Mouse (Mus musculus): ENCODE data around the gene Defa23. TPM values are rescaled to one million over a fixed set of nuclear protein-coding genes. Genes with fewer than 3 reads are reported as not detected.
"Not testable (repeated sequence)": the region's sequence is repeated elsewhere in the genome, so short reads cannot be mapped to it uniquely, and the experiment has no call there.

Gene Defa23
- polyA plus RNA-seq (2016; fragmentation: Nextera tagmentation; extraction: Ambion mirVana), result not detected in 2 replicates

DNA sequence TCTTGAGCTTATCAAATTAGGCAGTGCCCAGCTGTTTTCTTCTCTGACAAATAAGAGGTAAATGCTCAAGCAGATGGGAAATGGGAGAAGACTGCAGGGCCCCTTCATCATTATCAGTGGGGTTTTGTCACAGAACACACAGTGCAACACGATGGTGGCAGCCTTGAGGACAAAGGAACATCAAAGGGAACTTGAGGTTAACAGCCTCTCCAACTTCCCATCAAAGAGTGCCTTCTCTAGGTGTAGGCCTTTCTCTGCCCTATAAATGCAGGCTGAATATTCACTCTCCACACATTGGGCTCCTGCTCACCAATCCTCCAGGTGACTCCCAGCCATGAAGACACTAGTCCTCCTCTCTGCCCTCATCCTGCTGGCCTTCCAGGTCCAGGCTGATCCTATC, at the start of gene Defa23:
Gene Defa23, plus strand, starts transcription at position 301 of the 400 bp plus-strand sequence.
- not testable (repeated sequence) for H3K4me3 ChIP-seq; H3K27ac ChIP-seq (replicated peaks); H3K27me3 ChIP-seq (replicated peaks; ENCODE audit: low read depth, poor library complexity, severe bottlenecking); H3K4me1 ChIP-seq; DNase-seq (ENCODE audit: low spot score); H3K9me3 ChIP-seq; H3K36me3 ChIP-seq (replicated peaks)
- no CpG with 5 or more reads among the region's 1 CpGs for WGBS

DNA sequence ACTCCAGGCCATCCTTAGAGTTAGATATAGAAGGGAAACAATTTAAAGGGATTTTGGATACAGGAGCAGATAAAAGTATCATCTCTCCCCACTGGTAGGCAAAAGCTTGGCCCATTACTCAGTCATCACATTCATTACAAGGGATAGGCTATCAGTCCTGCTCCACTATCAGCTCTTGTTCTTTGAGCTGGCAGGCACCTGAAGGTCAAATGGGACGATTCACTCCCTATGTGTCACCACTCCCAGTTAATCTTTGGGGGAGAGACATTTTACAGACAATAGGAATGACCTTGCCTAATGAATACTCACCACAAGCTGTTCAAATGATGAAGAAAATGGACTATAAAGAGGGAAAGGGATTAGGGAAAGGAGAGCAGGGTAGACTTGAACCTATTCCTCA, 48.0 kb upstream of the Defa23 start:
- Histone ChIP-seq H3K4me1 (no peaks in the 10 kb centered on the region), H3K27ac (replicated peaks) (no peak overlapping the region), H3K36me3 (replicated peaks) (no peaks in the 10 kb centered on the region), H3K9me3 (peaks cover 21% of the 10 kb centered on the region), H3K4me3 (no peak overlapping the region), H3K27me3 (replicated peaks; ENCODE audit: low read depth, poor library complexity, severe bottlenecking) (no peaks in the 10 kb centered on the region)
- DNase-seq (ENCODE audit: low spot score), result no peak
- WGBS, result 35% methylated on average over 1 of the region's 1 CpGs

GRCm38 (mm10) chr8:21008578-21008977, 46.3 kb upstream of the Defa23 start:
- 56% methylated on average over 6 of the region's 6 CpGs for WGBS
- H3K27ac ChIP-seq (replicated peaks); DNase-seq (ENCODE audit: low spot score); H3K4me1 ChIP-seq; H3K4me3 ChIP-seq; H3K27me3 ChIP-seq (replicated peaks; ENCODE audit: low read depth, poor library complexity, severe bottlenecking); H3K36me3 ChIP-seq (replicated peaks): not testable (repeated sequence)
- peaks cover 29% of the 10 kb centered on the region for H3K9me3 ChIP-seq

DNA sequence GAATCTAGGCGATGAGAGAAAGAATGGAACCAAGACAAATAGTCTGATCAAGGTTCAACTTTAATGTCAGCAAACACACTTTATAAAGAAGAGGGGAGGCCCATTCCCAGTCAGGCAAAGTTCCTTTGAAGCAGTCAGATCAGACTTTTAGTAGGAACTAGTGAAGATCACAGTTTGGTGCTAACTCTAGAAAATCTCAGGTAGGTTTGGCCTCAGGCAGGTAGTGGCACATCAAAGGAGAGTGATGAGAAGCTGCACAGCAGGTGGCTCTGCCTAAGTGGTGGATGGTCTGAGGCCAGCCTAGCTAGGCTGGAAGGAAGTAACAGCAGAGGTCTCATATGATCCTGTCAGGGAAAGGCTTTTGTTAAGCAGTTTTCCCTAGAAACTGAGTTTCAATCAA, 44.3 kb upstream of the Defa23 start:
- not testable (repeated sequence) for DNase-seq (ENCODE audit: low spot score); H3K36me3 ChIP-seq (replicated peaks); H3K27ac ChIP-seq (replicated peaks); H3K4me1 ChIP-seq; H3K27me3 ChIP-seq (replicated peaks; ENCODE audit: low read depth, poor library complexity, severe bottlenecking); H3K4me3 ChIP-seq
- 85% methylated on average over 1 of the region's 1 CpGs for WGBS
- peaks cover 26% of the 10 kb centered on the region for H3K9me3 ChIP-seq

GRCm38 (mm10) chr8:21025245-21025644, 29.6 kb upstream of the Defa23 start, which contains the start of gene Defa21:
Gene Defa21 (plus strand): TSS chr8:21025545.
- H3K27me3 ChIP-seq (replicated peaks; ENCODE audit: low read depth, poor library complexity, severe bottlenecking); H3K4me1 ChIP-seq; DNase-seq (ENCODE audit: low spot score); H3K27ac ChIP-seq (replicated peaks); H3K9me3 ChIP-seq; H3K4me3 ChIP-seq; H3K36me3 ChIP-seq (replicated peaks): not testable (repeated sequence)
- WGBS, result no CpG with 5 or more reads among the region's 1 CpGs

GRCm38 (mm10) chr8:21064738-21065137, 9.9 kb downstream of the Defa23 start, which contains the start of gene Defa35:
Gene Defa35 (plus strand): TSS chr8:21065038.
- not testable (repeated sequence) for H3K4me1 ChIP-seq; H3K9me3 ChIP-seq; H3K36me3 ChIP-seq (replicated peaks); H3K4me3 ChIP-seq; H3K27me3 ChIP-seq (replicated peaks; ENCODE audit: low read depth, poor library complexity, severe bottlenecking); H3K27ac ChIP-seq (replicated peaks); DNase-seq (ENCODE audit: low spot score)
- WGBS, result 73% methylated on average over 1 of the region's 1 CpGs

DNA sequence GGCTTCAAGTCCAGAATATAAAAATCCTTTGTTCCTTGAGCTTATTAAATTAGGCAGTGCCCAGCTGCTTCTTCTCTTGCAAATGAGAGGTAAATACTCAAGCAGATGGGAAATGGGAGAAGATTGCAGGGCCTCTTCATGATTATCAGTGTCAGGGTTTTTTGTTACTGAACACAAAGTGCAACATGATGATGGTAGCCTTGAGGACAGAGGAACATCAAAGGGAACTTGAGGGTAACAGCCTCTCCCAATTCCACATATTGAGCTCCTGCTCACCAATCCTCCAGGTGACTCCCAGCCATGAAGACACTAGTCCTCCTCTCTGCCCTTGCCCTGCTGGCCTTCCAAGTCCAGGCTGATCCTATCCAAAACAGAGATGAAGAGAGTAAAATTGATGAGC, 29.3 kb downstream of the Defa23 start, which contains the start of gene Defa25:
Gene Defa25, plus strand, starts transcription at position 301 of the 400 bp plus-strand sequence.
- H3K27ac ChIP-seq (replicated peaks); H3K4me1 ChIP-seq; H3K27me3 ChIP-seq (replicated peaks; ENCODE audit: low read depth, poor library complexity, severe bottlenecking); H3K9me3 ChIP-seq; H3K36me3 ChIP-seq (replicated peaks); DNase-seq (ENCODE audit: low spot score); H3K4me3 ChIP-seq: not testable (repeated sequence)

GRCm38 (mm10) chr8:21093106-21093505, 38.3 kb downstream of the Defa23 start:
- DNase-seq (ENCODE audit: low spot score), result no peak
- 38% methylated on average over 4 of the region's 4 CpGs for WGBS
- Histone ChIP-seq H3K9me3 (peaks cover 12% of the 10 kb centered on the region; the same call in 1 of the 2 replicates), H3K4me1 (no peaks in the 10 kb centered on the region), H3K4me3 (no peak overlapping the region), H3K27me3 (replicated peaks; ENCODE audit: low read depth, poor library complexity, severe bottlenecking) (no peaks in the 10 kb centered on the region), H3K36me3 (replicated peaks) (no peaks in the 10 kb centered on the region), H3K27ac (replicated peaks) (no peak overlapping the region)

DNA sequence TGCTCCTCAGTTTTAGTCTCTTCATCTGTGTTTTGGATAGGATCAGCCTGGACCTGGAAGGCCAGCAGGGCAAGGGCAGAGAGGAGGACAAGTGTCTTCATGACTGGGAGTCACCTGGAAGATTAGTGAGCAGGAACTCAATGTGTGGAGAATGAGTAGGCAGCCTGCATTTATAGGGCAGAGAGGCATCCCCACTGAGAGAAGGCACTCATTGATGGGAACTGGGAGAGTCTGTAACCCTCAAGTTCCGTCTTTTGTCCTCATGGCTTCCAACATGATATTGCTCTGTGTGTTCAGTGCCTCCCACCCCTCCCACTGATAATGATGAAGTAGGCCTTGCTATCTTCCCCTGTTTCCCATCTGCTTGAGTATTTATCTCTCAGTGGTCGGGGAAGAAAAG, 41.1 kb downstream of the Defa23 start, which contains the start of gene Gm14851:
Gene Gm14851, minus strand, starts transcription at position 101 of the 400 bp plus-strand sequence.
- H3K27ac ChIP-seq (replicated peaks); H3K4me3 ChIP-seq; H3K4me1 ChIP-seq; H3K36me3 ChIP-seq (replicated peaks); H3K27me3 ChIP-seq (replicated peaks; ENCODE audit: low read depth, poor library complexity, severe bottlenecking); DNase-seq (ENCODE audit: low spot score): not testable (repeated sequence)
- WGBS, result 92% methylated on average over 1 of the region's 2 CpGs
- H3K9me3 ChIP-seq, result peaks cover 19% of the 10 kb centered on the region; the same call in 1 of the 2 replicates

Other genes with a start within 250 kb of the Defa23 start
- not detected in 2 replicates for gene Defb33, start 162.4 kb upstream of the Defa23 start, polyA plus RNA-seq (2016; fragmentation: Nextera tagmentation; extraction: Ambion mirVana)
- not detected in 2 replicates for gene Gm15056, start 152.4 kb upstream of the Defa23 start, polyA plus RNA-seq (2016; fragmentation: Nextera tagmentation; extraction: Ambion mirVana)
- not detected in 2 replicates for gene Gm6040, start 133.0 kb upstream of the Defa23 start, polyA plus RNA-seq (2016; fragmentation: Nextera tagmentation; extraction: Ambion mirVana)
- not detected in 2 replicates for gene AY761185, start 110.3 kb upstream of the Defa23 start, polyA plus RNA-seq (2016; fragmentation: Nextera tagmentation; extraction: Ambion mirVana)
- gene Defa21, start 29.5 kb upstream of the Defa23 start, polyA plus RNA-seq (2016; fragmentation: Nextera tagmentation; extraction: Ambion mirVana), result not detected in 2 replicates
- gene Defa35, start 10.0 kb downstream of the Defa23 start, polyA plus RNA-seq (2016; fragmentation: Nextera tagmentation; extraction: Ambion mirVana), result not detected in 2 replicates
- gene Defa25, start 29.4 kb downstream of the Defa23 start, polyA plus RNA-seq (2016; fragmentation: Nextera tagmentation; extraction: Ambion mirVana), result not detected in 2 replicates
- not detected in 2 replicates for gene Gm14851, start 41.0 kb downstream of the Defa23 start, polyA plus RNA-seq (2016; fragmentation: Nextera tagmentation; extraction: Ambion mirVana)
- not detected in 2 replicates for gene Defa30, start 79.6 kb downstream of the Defa23 start, polyA plus RNA-seq (2016; fragmentation: Nextera tagmentation; extraction: Ambion mirVana)
- gene Defa22, start 107.2 kb downstream of the Defa23 start, polyA plus RNA-seq (2016; fragmentation: Nextera tagmentation; extraction: Ambion mirVana), result not detected in 2 replicates
- gene Defa31, start 136.6 kb downstream of the Defa23 start, polyA plus RNA-seq (2016; fragmentation: Nextera tagmentation; extraction: Ambion mirVana), result not detected in 2 replicates
- not detected in 2 replicates for gene Gm15293, start 146.5 kb downstream of the Defa23 start, polyA plus RNA-seq (2016; fragmentation: Nextera tagmentation; extraction: Ambion mirVana)
- gene Gm15292, start 194.7 kb downstream of the Defa23 start, polyA plus RNA-seq (2016; fragmentation: Nextera tagmentation; extraction: Ambion mirVana), result not detected in 2 replicates